10 mouse cellular contexts compared by ENCODE assay signal in genomic region chr9:114044446-114044845, GRCm38 (mm10). TPM values are rescaled to one million over a fixed set of nuclear protein-coding genes. Genes with fewer than 3 reads are reported as not detected.
A peak's percentile ranks its signal among the peaks of the same experiment; 100 is the strongest.
DNase-seq lines count a peak whose midpoint lies in the region; ATAC-seq and TF ChIP-seq lines count a peak whose summit lies in the region.
"Had no signal": no experiment of that assay in that cellular context is flagged by ENCODE, and none has a peak within 500 bp of the region (broad histone marks: within the 10 kb centered on the region; RNA-seq: fewer than 3 reads in every experiment).

No protein-coding gene starts in this region.

- peak; percentile 54 for TF ChIP-seq CTCF in lung, adult 2 months (IDR thresholded peaks at IDR 0.05; ENCODE audit: insufficient read depth, low read length)

- no peak for ATAC-seq in cerebellum, adult (ENCODE audit: insufficient number of reproducible peaks, low FRiP score, low TSS enrichment)
- ATAC-seq in megakaryocyte-erythroid progenitor cell, adult 5-6 weeks (replicated peaks; ENCODE audit: low FRiP score, low TSS enrichment, poor library complexity, severe bottlenecking), result peak; percentile 56; the same call in 1 of the 2 replicates
- ATAC-seq in hindbrain, embryonic 13.5 days (ENCODE audit: low FRiP score), result no peak

- H3K27ac ChIP-seq in midbrain, embryonic 10.5 days (replicated peaks), result no peak overlapping the region
- H3K27ac ChIP-seq in hindbrain, embryonic 13.5 days, result no peak overlapping the region

- H3K4me3 ChIP-seq in lung, adult 2 months (replicated peaks; ENCODE audit: extremely low read depth, low read depth, low read length), result no peak overlapping the region
- no peak overlapping the region for H3K4me3 ChIP-seq in midbrain, embryonic 10.5 days
- no peak overlapping the region for H3K4me3 ChIP-seq in hindbrain, embryonic 13.5 days

- peak; percentile 16 to 33 for DNase-seq in cerebellum, postnatal 10 days
- DNase-seq in lung, adult 2 months, result no peak
- no peak for DNase-seq in lung, postnatal 14 days
- peak; percentile 80 for DNase-seq in ZHBTc4 (ENCODE audit: low read depth, low spot score)
- no peak for DNase-seq in midbrain, embryonic 10.5 days (ENCODE audit: low spot score)
- DNase-seq: right cerebral cortex, postnatal 14 days had no signal

- no peaks in the 10 kb centered on the region for H3K4me1 ChIP-seq in lung, adult 2 months (ENCODE audit: control insufficient read depth, insufficient read depth, low read length)
- peaks cover 18% of the 10 kb centered on the region for H3K4me1 ChIP-seq in midbrain, embryonic 10.5 days
- H3K4me1 ChIP-seq in hindbrain, embryonic 13.5 days (replicated peaks), result peaks cover 7% of the 10 kb centered on the region; the same call in 1 of the 2 replicates

- WGBS in lung, adult 2 months, result 58% methylated on average over 3 of the region's 3 CpGs
- 59% methylated on average over 3 of the region's 3 CpGs for WGBS in midbrain, embryonic 10.5 days
- 55% methylated on average over 3 of the region's 3 CpGs for WGBS in hindbrain, embryonic 13.5 days

- H3K27me3 ChIP-seq in midbrain, embryonic 10.5 days (ENCODE audit: low read depth, poor library complexity, severe bottlenecking), result no peaks in the 10 kb centered on the region
- H3K27me3 ChIP-seq in hindbrain, embryonic 13.5 days, result no peaks in the 10 kb centered on the region

- H3K36me3 ChIP-seq in midbrain, embryonic 10.5 days, result no peaks in the 10 kb centered on the region
- no peaks in the 10 kb centered on the region for H3K36me3 ChIP-seq in hindbrain, embryonic 13.5 days

- H3K9ac ChIP-seq in hindbrain, embryonic 13.5 days, result no peak overlapping the region

- TF ChIP-seq POLR2A in lung, adult 2 months (IDR thresholded peaks at IDR 0.05; ENCODE audit: borderline replicate concordance, extremely low read depth, low read depth, low read length), result no peak

- no peaks in the 10 kb centered on the region for H3K9me3 ChIP-seq in midbrain, embryonic 10.5 days (replicated peaks)
- no peaks in the 10 kb centered on the region for H3K9me3 ChIP-seq in hindbrain, embryonic 13.5 days

- no peak overlapping the region for H3K4me2 ChIP-seq in hindbrain, embryonic 13.5 days

RNA-seq across cellular contexts. Expression of gene Fbxl2, which starts 1.5 kb away (rescaled TPM):
- 5.3 and 5.6 TPM in 2 replicates for polyA plus RNA-seq in lung, adult 2 months (2012; rRNA removed)
- 2.6 and 4.0 TPM in 2 replicates for total RNA-seq in megakaryocyte-erythroid progenitor cell, adult 5-6 weeks (2014; fragmentation: Nextera tagmentation)
- 1.3 and 1.8 TPM in 2 replicates for total RNA-seq in megakaryocyte-erythroid progenitor cell, adult 5-6 weeks (2017)
- 7.0 and 7.7 TPM in 2 replicates for polyA plus RNA-seq in midbrain, embryonic 10.5 days (2016; fragmentation: Nextera tagmentation; extraction: Ambion mirVana)
- polyA plus RNA-seq in hindbrain, embryonic 13.5 days (2015; fragmentation: Nextera tagmentation; extraction: Ambion mirVana), result 22.1 and 22.2 TPM in 2 replicates

RNA-seq across cellular contexts. Expression of gene Susd5, which starts 12.5 kb away (rescaled TPM):
- 0.37 and 0.79 TPM in 2 replicates for polyA plus RNA-seq in lung, adult 2 months (2012; rRNA removed)
- total RNA-seq in megakaryocyte-erythroid progenitor cell, adult 5-6 weeks (2014; fragmentation: Nextera tagmentation), result not detected in 2 replicates
- not detected in 2 replicates for total RNA-seq in megakaryocyte-erythroid progenitor cell, adult 5-6 weeks (2017)
- 0.25 and 0.51 TPM in 2 replicates for polyA plus RNA-seq in midbrain, embryonic 10.5 days (2016; fragmentation: Nextera tagmentation; extraction: Ambion mirVana)
- polyA plus RNA-seq in hindbrain, embryonic 13.5 days (2015; fragmentation: Nextera tagmentation; extraction: Ambion mirVana), result 0.42 and 0.66 TPM in 2 replicates
- total RNA-seq: hematopoietic stem cell, adult 5-6 weeks had no signal

Comparison
In these comparisons a context has a peak if more than half of its experiments do, and no peak if none do; other contexts are left out.
1. DNase-seq: peak in cerebellum, postnatal 10 days (2 of 2) and ZHBTc4 (single experiment); none in lung, adult 2 months (single experiment), lung, postnatal 14 days (single experiment) and midbrain, embryonic 10.5 days (single experiment).